Mouse (Mus musculus) cerebellum, adult 18-20 months (tissue): ENCODE data around the gene Dynlrb1.

Experiments used
- DNase-seq, 2 experiments: peaks; one replicate each; pipeline ENCODE4 v3.0.0; 2021

The Dynlrb1 gene

GRCm38 (mm10) chr2:155236362-155236992 lies at the start of gene Dynlrb1:
TSS of gene Dynlrb1 (plus strand) at chr2:155236533.
- peak; percentile 99 to 100 for DNase-seq

- DNase-seq, result peak; percentile 18 to 24
Measured at GRCm38 (mm10) chr2:155207419-155207818, 28.9 kb upstream of the Dynlrb1 start.

- DNase-seq, result no peak
Measured at GRCm38 (mm10) chr2:155223145-155223544, 13.2 kb upstream of the Dynlrb1 start.

GRCm38 (mm10) chr2:155224721-155225120 lies 11.6 kb upstream of the Dynlrb1 start:
- no peak for DNase-seq

GRCm38 (mm10) chr2:155235746-155236361 lies 479 bp upstream of the Dynlrb1 start:
- DNase-seq, result no peak

GRCm38 (mm10) chr2:155237276-155237675 lies 943 bp downstream of the Dynlrb1 start:
- DNase-seq, result no peak

GRCm38 (mm10) chr2:155240915-155241314 lies 4.6 kb downstream of the Dynlrb1 start:
- DNase-seq, result no peak

GRCm38 (mm10) chr2:155242296-155242855 lies 6.0 kb downstream of the Dynlrb1 start:
- DNase-seq, result peak in 1 of 2 experiments; percentile 21

- peak; percentile 37 to 43 for DNase-seq
Measured at GRCm38 (mm10) chr2:155246231-155246630, 9.9 kb downstream of the Dynlrb1 start.

GRCm38 (mm10) chr2:155248206-155248605 lies 11.9 kb downstream of the Dynlrb1 start:
- no peak for DNase-seq

GRCm38 (mm10) chr2:155248718-155249117 lies 12.4 kb downstream of the Dynlrb1 start:
- no peak for DNase-seq

- DNase-seq, result no peak
Measured at GRCm38 (mm10) chr2:155249588-155249987, 13.3 kb downstream of the Dynlrb1 start.

GRCm38 (mm10) chr2:155265526-155265925 lies 29.2 kb downstream of the Dynlrb1 start:
- no peak for DNase-seq

- DNase-seq, result no peak
Measured at GRCm38 (mm10) chr2:155266896-155267295, 30.6 kb downstream of the Dynlrb1 start.

GRCm38 (mm10) chr2:155271957-155272356 lies 35.6 kb downstream of the Dynlrb1 start:
- DNase-seq, result no peak

- DNase-seq, result peak in 1 of 2 experiments; percentile 16
Measured at GRCm38 (mm10) chr2:155272396-155273170, 36.2 kb downstream of the Dynlrb1 start.

GRCm38 (mm10) chr2:155273603-155274002 lies 37.3 kb downstream of the Dynlrb1 start:
- DNase-seq, result no peak

- peak; percentile 98 to 99 for DNase-seq
Measured at GRCm38 (mm10) chr2:155276195-155276594, 39.9 kb downstream of the Dynlrb1 start, which contains the start of gene Map1lc3a. TSS of gene Map1lc3a (plus strand) at chr2:155276297.

- peak; percentile 70 to 71 for DNase-seq
Measured at GRCm38 (mm10) chr2:155276621-155277175, 40.4 kb downstream of the Dynlrb1 start.

GRCm38 (mm10) chr2:155277721-155278120 lies 41.4 kb downstream of the Dynlrb1 start:
- DNase-seq, result peak; percentile 12 to 24

- peak; percentile 48 to 58 for DNase-seq
Measured at GRCm38 (mm10) chr2:155278361-155278760, 42.0 kb downstream of the Dynlrb1 start.

- DNase-seq, result no peak
Measured at GRCm38 (mm10) chr2:155279163-155279562, 42.8 kb downstream of the Dynlrb1 start.

- no peak for DNase-seq
Measured at GRCm38 (mm10) chr2:155280116-155280515, 43.8 kb downstream of the Dynlrb1 start.
